Mouse (Mus musculus) cerebellum, adult 18-20 months (tissue): Measurements from ENCODE around the gene Rnasel.

Experiments used
- DNase-seq, 2 experiments: peaks; one replicate each; pipeline ENCODE4 v3.0.0; 2021

The Rnasel gene

GRCm38 (mm10) chr1:153749211-153749801, at the start of gene Rnasel:
TSS of gene Rnasel (plus strand) at chr1:153749426.
- DNase-seq, result peak; percentile 67 to 73

GRCm38 (mm10) chr1:153700448-153701063, 48.7 kb upstream of the Rnasel start:
- no peak for DNase-seq

- DNase-seq, result no peak
Observed at GRCm38 (mm10) chr1:153701461-153701860, 47.8 kb upstream of the Rnasel start.

GRCm38 (mm10) chr1:153702166-153702852, 46.9 kb upstream of the Rnasel start:
- no peak for DNase-seq

- no peak for DNase-seq
Observed at GRCm38 (mm10) chr1:153702853-153703410, 46.3 kb upstream of the Rnasel start.

- no peak for DNase-seq
Observed at GRCm38 (mm10) chr1:153703445-153703991, 45.7 kb upstream of the Rnasel start.

- DNase-seq, result no peak
Observed at GRCm38 (mm10) chr1:153704174-153704573, 45.1 kb upstream of the Rnasel start.

- no peak for DNase-seq
Observed at GRCm38 (mm10) chr1:153704996-153705395, 44.2 kb upstream of the Rnasel start.

- DNase-seq, result no peak
Observed at GRCm38 (mm10) chr1:153708626-153709025, 40.6 kb upstream of the Rnasel start.

- no peak for DNase-seq
Observed at GRCm38 (mm10) chr1:153709451-153709850, 39.8 kb upstream of the Rnasel start.

GRCm38 (mm10) chr1:153711544-153712262, 37.5 kb upstream of the Rnasel start:
- DNase-seq, result no peak

GRCm38 (mm10) chr1:153712633-153713032, 36.6 kb upstream of the Rnasel start:
- no peak for DNase-seq

- DNase-seq, result no peak
Observed at GRCm38 (mm10) chr1:153717990-153718389, 31.2 kb upstream of the Rnasel start.

GRCm38 (mm10) chr1:153720935-153721334, 28.3 kb upstream of the Rnasel start:
- no peak for DNase-seq

- no peak for DNase-seq
Observed at GRCm38 (mm10) chr1:153721565-153722310, 27.5 kb upstream of the Rnasel start.

- DNase-seq, result no peak
Observed at GRCm38 (mm10) chr1:153723426-153723825, 25.8 kb upstream of the Rnasel start.

- no peak for DNase-seq
Observed at GRCm38 (mm10) chr1:153726636-153727035, 22.6 kb upstream of the Rnasel start.

GRCm38 (mm10) chr1:153729806-153730205, 19.4 kb upstream of the Rnasel start:
- DNase-seq, result no peak

- peak in 1 of 2 experiments; percentile 33 for DNase-seq
Observed at GRCm38 (mm10) chr1:153730671-153731070, 18.6 kb upstream of the Rnasel start.

GRCm38 (mm10) chr1:153733181-153733580, 16.0 kb upstream of the Rnasel start:
- peak in 1 of 2 experiments; percentile 37 for DNase-seq

GRCm38 (mm10) chr1:153734866-153735265, 14.4 kb upstream of the Rnasel start:
- DNase-seq, result no peak

GRCm38 (mm10) chr1:153736096-153736495, 13.1 kb upstream of the Rnasel start:
- DNase-seq, result no peak
